Mouse (Mus musculus): Measurements from ENCODE around the gene Dock6.

GRCm38 (mm10) chr9:21758576-21759529, 93.6 kb downstream of the Dock6 start:
- TF ChIP-seq CTCF (IDR thresholded peaks at IDR 0.05; ENCODE audit: borderline replicate concordance, control insufficient read depth, extremely low read depth, insufficient read depth, low read length, poor library complexity), result no peak
- TF ChIP-seq POLR2A (IDR thresholded peaks at IDR 0.05; ENCODE audit: control insufficient read depth, extremely low read depth, insufficient read depth, low read length, poor library complexity), result no peak

Measured in thymus, adult 2 months (tissue).